In the genomic region with DNA sequence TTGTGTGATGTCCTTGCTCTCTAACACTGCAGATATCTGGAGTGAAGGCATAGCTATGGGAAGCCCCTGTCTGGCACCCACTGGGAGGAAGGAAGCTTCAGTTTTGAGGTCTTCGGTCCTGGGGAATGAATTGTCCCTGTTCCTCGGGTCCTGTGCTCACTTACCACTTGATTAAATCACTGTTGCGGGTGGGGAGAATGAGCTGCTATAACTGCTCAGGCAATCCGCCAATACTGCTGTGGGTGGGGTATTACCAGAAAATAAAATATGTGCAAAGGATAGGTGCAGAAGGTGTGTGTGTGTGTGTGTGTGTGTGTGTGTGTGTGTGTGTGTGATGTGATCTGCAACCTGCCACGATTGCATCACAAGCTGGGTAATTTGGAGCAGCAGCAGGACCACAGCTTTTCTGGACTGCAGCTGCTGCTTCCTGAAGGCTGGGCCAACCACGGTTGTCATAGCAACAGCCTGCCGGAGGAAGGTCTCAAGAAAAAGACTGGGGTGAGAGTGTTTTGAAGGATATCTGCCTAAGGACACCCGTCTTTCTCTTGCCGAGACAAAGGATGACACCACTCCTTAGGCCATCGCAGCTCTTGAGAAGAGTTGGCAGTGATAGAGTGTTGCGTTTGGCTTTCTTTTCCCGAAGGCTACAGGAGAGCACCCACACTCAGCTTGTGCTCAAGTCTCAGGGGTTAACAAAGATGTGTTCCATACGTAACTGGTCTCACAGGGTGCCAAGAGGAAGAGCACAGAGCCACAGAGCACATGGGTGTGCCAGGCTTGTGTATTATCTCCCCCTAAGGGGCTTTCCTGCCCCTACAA, we compare ENCODE assay signal across 9 mouse cellular contexts. TPM values are rescaled to one million over a fixed set of nuclear protein-coding genes. Genes with fewer than 3 reads are reported as not detected.
DNase-seq lines count a peak whose midpoint lies in the region; ATAC-seq and TF ChIP-seq lines count a peak whose summit lies in the region.
"Had no signal": no experiment of that assay in that cellular context is flagged by ENCODE, and none has a peak within 500 bp of the region (broad histone marks: within the 10 kb centered on the region; RNA-seq: fewer than 3 reads in every experiment).

No protein-coding gene starts in this region.

- 39% methylated on average over 13 of the region's 13 CpGs for WGBS in heart, embryonic 11.5 days (ENCODE audit: insufficient replicate concordance)
- 4% methylated on average over 13 of the region's 13 CpGs for WGBS in forebrain, embryonic 16.5 days
- 28% methylated on average over 13 of the region's 13 CpGs for WGBS in liver, postnatal 0 days (ENCODE audit: insufficient replicate concordance)
- WGBS in kidney, embryonic 15.5 days, result 31% methylated on average over 13 of the region's 13 CpGs

- no peak overlapping the region for H3K9ac ChIP-seq in heart, embryonic 11.5 days (ENCODE audit: low read depth, low read length)
- H3K9ac ChIP-seq in forebrain, embryonic 16.5 days (replicated peaks; ENCODE audit: low read depth, low read length), result peak overlapping the region; percentile 37
- no peak overlapping the region for H3K9ac ChIP-seq in liver, postnatal 0 days (replicated peaks)
- no peak overlapping the region for H3K9ac ChIP-seq in kidney, embryonic 15.5 days

- H3K36me3 ChIP-seq in heart, embryonic 11.5 days (ENCODE audit: control insufficient read depth, insufficient read depth, low read length), result no peaks in the 10 kb centered on the region
- H3K36me3 ChIP-seq in forebrain, embryonic 16.5 days (ENCODE audit: control insufficient read depth, insufficient read depth), result no peaks in the 10 kb centered on the region
- H3K36me3 ChIP-seq in liver, postnatal 0 days (replicated peaks; ENCODE audit: insufficient read depth, low read length), result no peaks in the 10 kb centered on the region
- no peaks in the 10 kb centered on the region for H3K36me3 ChIP-seq in kidney, embryonic 15.5 days

- no peak for TF ChIP-seq EP300 in liver, postnatal 0 days (IDR thresholded peaks at IDR 0.05; ENCODE audit: low read depth)

- H3K4me3 ChIP-seq in heart, embryonic 11.5 days (ENCODE audit: low read depth, low read length), result no peak overlapping the region
- H3K4me3 ChIP-seq in forebrain, embryonic 16.5 days (replicated peaks; ENCODE audit: low read length), result 0 out of 2 replicates have a peak overlapping the region, but pooled peaks have one; percentile 6
- no peak overlapping the region for H3K4me3 ChIP-seq in liver, postnatal 0 days (ENCODE audit: low read depth, low read length)
- H3K4me3 ChIP-seq in kidney, embryonic 15.5 days (replicated peaks), result no peak overlapping the region

- no peak overlapping the region for H3K4me2 ChIP-seq in heart, embryonic 11.5 days
- peak overlapping the region; percentile 37 for H3K4me2 ChIP-seq in forebrain, embryonic 16.5 days (ENCODE audit: low read length)
- H3K4me2 ChIP-seq in liver, postnatal 0 days (ENCODE audit: low read depth, low read length), result no peak overlapping the region
- no peak overlapping the region for H3K4me2 ChIP-seq in kidney, embryonic 15.5 days

- DNase-seq in heart, adult 11 months, result peak; percentile 95
- peak; percentile 83 for DNase-seq in R1 (ENCODE audit: low read depth, low spot score)
- peak; percentile 53 to 57 for DNase-seq in layer of hippocampus, postnatal 36 days
- DNase-seq in natural killer cell, adult 2 months (ENCODE audit: low spot score in 2 of 2), result peak; percentile 16 to 21
- no peak for DNase-seq in liver, postnatal 0 days

- H3K27ac ChIP-seq in heart, embryonic 11.5 days (ENCODE audit: low read depth, low read length), result no peak overlapping the region
- peak overlapping the region; percentile 88 for H3K27ac ChIP-seq in forebrain, embryonic 16.5 days (ENCODE audit: low read length)
- H3K27ac ChIP-seq in liver, postnatal 0 days (ENCODE audit: low read depth), result no peak overlapping the region
- no peak overlapping the region for H3K27ac ChIP-seq in kidney, embryonic 15.5 days

- ATAC-seq in heart, embryonic 11.5 days (replicated peaks; ENCODE audit: insufficient number of reproducible peaks, low FRiP score, low TSS enrichment), result no peak
- ATAC-seq in forebrain, embryonic 16.5 days, result peak; percentile 85
- no peak for ATAC-seq in liver, postnatal 0 days
- no peak for ATAC-seq in kidney, embryonic 15.5 days (replicated peaks; ENCODE audit: low FRiP score)

- H3K27me3 ChIP-seq in heart, embryonic 11.5 days (ENCODE audit: control insufficient read depth, insufficient read depth, low read length), result peaks cover 17% of the 10 kb centered on the region
- no peaks in the 10 kb centered on the region for H3K27me3 ChIP-seq in forebrain, embryonic 16.5 days (replicated peaks; ENCODE audit: control insufficient read depth, insufficient read depth, low read length)
- peaks cover 13% of the 10 kb centered on the region; the same call in 1 of the 2 replicates for H3K27me3 ChIP-seq in liver, postnatal 0 days (ENCODE audit: insufficient read depth, low read length)
- H3K27me3 ChIP-seq in kidney, embryonic 15.5 days, result peaks cover 16% of the 10 kb centered on the region

- H3K4me1 ChIP-seq in heart, embryonic 11.5 days (ENCODE audit: control insufficient read depth, insufficient read depth, low read length), result no peaks in the 10 kb centered on the region; the same call in 1 of the 2 replicates
- peaks cover 20% of the 10 kb centered on the region for H3K4me1 ChIP-seq in forebrain, embryonic 16.5 days (replicated peaks; ENCODE audit: control insufficient read depth, insufficient read depth, low read length)
- no peaks in the 10 kb centered on the region for H3K4me1 ChIP-seq in liver, postnatal 0 days (ENCODE audit: insufficient read depth)
- H3K4me1 ChIP-seq in kidney, embryonic 15.5 days, result peaks cover 4% of the 10 kb centered on the region; the same call in 1 of the 2 replicates

- no peaks in the 10 kb centered on the region for H3K9me3 ChIP-seq in heart, embryonic 11.5 days (replicated peaks; ENCODE audit: control insufficient read depth, low read length)
- no peaks in the 10 kb centered on the region for H3K9me3 ChIP-seq in forebrain, embryonic 16.5 days (ENCODE audit: control insufficient read depth, low read length)
- no peaks in the 10 kb centered on the region for H3K9me3 ChIP-seq in liver, postnatal 0 days (ENCODE audit: low read length)
- H3K9me3 ChIP-seq in kidney, embryonic 15.5 days (replicated peaks), result no peaks in the 10 kb centered on the region

- TF ChIP-seq CTCF in liver, postnatal 0 days (IDR thresholded peaks at IDR 0.05; ENCODE audit: low read depth), result no peak

RNA-seq across cellular contexts. Expression of a gene that starts 23.8 kb away (rescaled TPM):
- 0.04 TPM in 1 of 2 replicates, not detected in the other for polyA plus RNA-seq in heart, embryonic 11.5 days (2014; fragmentation: Nextera tagmentation; extraction: Ambion mirVana)
- 4.3 and 4.5 TPM in 2 replicates for polyA plus RNA-seq in forebrain, embryonic 16.5 days (2015; fragmentation: Nextera tagmentation; extraction: Ambion mirVana)
- 10 to 100 TPM; 16.5 to 18.6 TPM for total RNA-seq in layer of hippocampus, postnatal 36 days (2021)
- not detected in 2 replicates for polyA plus RNA-seq in liver, postnatal 0 days (2015; fragmentation: Nextera tagmentation; extraction: Ambion mirVana)
- 0.14 and 0.17 TPM in 2 replicates for polyA plus RNA-seq in kidney, embryonic 15.5 days (2015; fragmentation: Nextera tagmentation; extraction: Ambion mirVana)
- polyA plus RNA-seq: liver, embryonic 16.5 days had no signal

RNA-seq across cellular contexts. Expression of a gene that starts 44.3 kb away (rescaled TPM):
- 0.20 and 0.67 TPM in 2 replicates for polyA plus RNA-seq in heart, embryonic 11.5 days (2014; fragmentation: Nextera tagmentation; extraction: Ambion mirVana)
- 0.63 and 1.5 TPM in 2 replicates for polyA plus RNA-seq in forebrain, embryonic 16.5 days (2015; fragmentation: Nextera tagmentation; extraction: Ambion mirVana)
- 1 to 10 TPM; 6.9 to 7.8 TPM for total RNA-seq in layer of hippocampus, postnatal 36 days (2021)
- 0.13 TPM in 1 of 2 replicates, not detected in the other for polyA plus RNA-seq in liver, postnatal 0 days (2015; fragmentation: Nextera tagmentation; extraction: Ambion mirVana)
- polyA plus RNA-seq in kidney, embryonic 15.5 days (2015; fragmentation: Nextera tagmentation; extraction: Ambion mirVana), result 1.8 and 2.0 TPM in 2 replicates

RNA-seq across cellular contexts. Expression of a gene that starts 53.6 kb away (rescaled TPM):
- polyA plus RNA-seq in heart, embryonic 11.5 days (2014; fragmentation: Nextera tagmentation; extraction: Ambion mirVana), result 17.7 and 20.4 TPM in 2 replicates
- 14.3 and 14.4 TPM in 2 replicates for polyA plus RNA-seq in forebrain, embryonic 16.5 days (2015; fragmentation: Nextera tagmentation; extraction: Ambion mirVana)
- total RNA-seq in layer of hippocampus, postnatal 36 days (2021), result 10 to 100 TPM; 66.7 to 70.2 TPM
- 8.6 and 10.8 TPM in 2 replicates for polyA plus RNA-seq in liver, postnatal 0 days (2015; fragmentation: Nextera tagmentation; extraction: Ambion mirVana)
- 15.2 and 15.6 TPM in 2 replicates for polyA plus RNA-seq in kidney, embryonic 15.5 days (2015; fragmentation: Nextera tagmentation; extraction: Ambion mirVana)
